Mouse (Mus musculus) adrenal gland, adult 2 months (tissue): ENCODE results near the gene Otud3. TPM values are rescaled to one million over a fixed set of nuclear protein-coding genes. Genes with fewer than 3 reads are reported as not detected.

Source experiments
- DNase-seq: peaks from one replicate; pipeline ENCODE4 v3.0.0; 2021
- polyA plus RNA-seq: library from polyadenylated mRNA; depleted of rRNA; stranded (reverse); fragments of >200 nt; gene quantifications from 2 replicates; pipeline ENCODE4 v1.2.3, GENCODE M21; 2012; rRNA removed
- total RNA-seq, 2 experiments: library from RNA; stranded (reverse); gene quantifications; 2 replicates each; pipeline ENCODE4 v1.2.3; 2021

Otud3 gene
- total and polyA plus RNA-seq, 3 experiments, result 5.6 to 11.3 (median 9.8) TPM

DNA sequence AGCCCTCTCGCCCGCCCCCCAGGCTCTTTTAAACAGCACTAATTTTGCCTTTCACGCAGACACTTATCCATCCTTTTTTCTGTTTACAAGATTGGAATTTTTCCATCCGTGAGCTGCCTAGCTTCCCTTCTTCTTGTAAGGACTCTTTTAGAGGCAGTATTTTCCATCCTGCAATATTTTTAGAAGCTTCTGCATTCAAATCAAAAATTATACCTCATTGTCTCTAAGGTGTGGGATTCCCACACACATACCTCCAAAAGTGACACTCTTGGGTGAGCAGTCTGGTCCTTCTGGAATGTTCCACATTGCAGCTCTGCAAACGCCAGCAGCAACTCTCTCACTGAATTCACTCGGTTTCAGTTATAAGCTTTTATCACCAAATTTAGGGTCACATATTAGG is 60.8 kb downstream of the Otud3 start:
- DNase-seq, result no peak

DNA sequence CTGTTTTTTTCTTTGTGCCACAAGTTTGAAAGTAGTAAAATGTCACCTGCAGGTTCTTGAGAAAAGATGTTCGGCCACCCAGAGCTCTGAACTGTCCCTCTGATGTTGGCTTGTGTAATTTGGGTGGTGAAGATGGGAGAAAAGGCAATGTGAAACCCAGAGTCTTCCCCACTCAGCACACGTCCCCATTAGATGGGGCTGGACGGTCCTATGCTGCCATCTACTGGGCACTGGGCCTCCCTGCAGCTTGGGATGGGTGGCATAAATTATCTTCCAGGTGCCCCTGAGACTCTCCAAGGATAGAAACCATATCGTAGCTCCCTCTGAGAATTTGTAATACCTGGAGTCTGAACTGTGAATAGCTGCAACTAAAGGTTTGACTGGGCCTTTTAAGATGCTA is 62.3 kb downstream of the Otud3 start:
- DNase-seq, result peak; percentile 66

Other genes with a start within 250 kb of the Otud3 start
- gene Pla2g2c, start 189.2 kb downstream of the Otud3 start, total RNA-seq, result under 1 TPM in 1 of 2 experiments, not detected in 1; 0.24 TPM
- 0.30 and 0.32 TPM in 2 replicates for gene Pla2g2c, start 189.2 kb downstream of the Otud3 start, polyA plus RNA-seq
- 1 to 10 TPM in 1 of 2 experiments, under 1 TPM in 1; 0.52 to 1.6 TPM for gene Ubxn10, start 176.8 kb downstream of the Otud3 start, total RNA-seq
- 1.9 and 2.0 TPM in 2 replicates for gene Ubxn10, start 176.8 kb downstream of the Otud3 start, polyA plus RNA-seq
- 10 to 100 TPM; 20.6 to 34.4 TPM for gene Pla2g2f, start 156.3 kb downstream of the Otud3 start, total RNA-seq
- 54.0 and 67.7 TPM in 2 replicates for gene Pla2g2f, start 156.3 kb downstream of the Otud3 start, polyA plus RNA-seq
- 1 to 10 TPM; 2.3 to 2.9 TPM for gene Pla2g2d, start 138.2 kb downstream of the Otud3 start, total RNA-seq
- gene Pla2g2d, start 138.2 kb downstream of the Otud3 start, polyA plus RNA-seq, result 1.3 and 1.4 TPM in 2 replicates
- 10 to 100 TPM; 13.1 TPM for gene Pla2g5, start 50.5 kb downstream of the Otud3 start, total RNA-seq
- 88.3 and 101 TPM in 2 replicates for gene Pla2g5, start 50.5 kb downstream of the Otud3 start, polyA plus RNA-seq
- not detected for gene Gm13030, start 40.0 kb downstream of the Otud3 start, total RNA-seq
- not detected in 2 replicates for gene Gm13030, start 40.0 kb downstream of the Otud3 start, polyA plus RNA-seq
- 1 to 10 TPM; 1.4 to 4.6 TPM for gene Pla2g2e, start 36.0 kb downstream of the Otud3 start, total RNA-seq
- 0.73 and 1.4 TPM in 2 replicates for gene Pla2g2e, start 36.0 kb downstream of the Otud3 start, polyA plus RNA-seq
- gene Rnf186, start 53.2 kb upstream of the Otud3 start, total RNA-seq, result not detected
- gene Rnf186, start 53.2 kb upstream of the Otud3 start, polyA plus RNA-seq, result 0.10 TPM in 1 of 2 replicates, not detected in the other
- gene Tmco4, start 58.9 kb upstream of the Otud3 start, total RNA-seq, result 10 to 100 TPM; 13.2 to 17.0 TPM
- 14.4 and 15.4 TPM in 2 replicates for gene Tmco4, start 58.9 kb upstream of the Otud3 start, polyA plus RNA-seq
- under 1 TPM; 0.14 to 0.41 TPM for gene Htr6, start 161.6 kb upstream of the Otud3 start, total RNA-seq
- gene Htr6, start 161.6 kb upstream of the Otud3 start, polyA plus RNA-seq, result 1.1 and 1.3 TPM in 2 replicates
- 10 to 100 TPM; 44.0 to 64.4 TPM for gene Nbl1, start 179.0 kb upstream of the Otud3 start, total RNA-seq
- gene Nbl1, start 179.0 kb upstream of the Otud3 start, polyA plus RNA-seq, result 135 and 182 TPM in 2 replicates
- gene Minos1, start 217.2 kb upstream of the Otud3 start, total RNA-seq, result 100 to 1,000 TPM; 333 to 412 TPM
- gene Minos1, start 217.2 kb upstream of the Otud3 start, polyA plus RNA-seq, result 26.7 and 38.9 TPM in 2 replicates